Mouse (Mus musculus) retina, embryonic 14.5 days (tissue): ENCODE measurements at regions not wholly inside any gene's neighbourhood (a gene's known extent, or its start where the extent isn't known, plus 50 kb on each side); places are given as distances from the start of the nearest gene placed in this dataset.

ENCODE experiments used
- DNase-seq: peaks from one replicate; pipeline ENCODE4 v3.0.0-alpha.2; 2015; ENCODE audit warnings: low spot score

- no peak for DNase-seq
These were observed 145.1 kb downstream of the Rps24 start for GRCm38 (mm10) chr14:24631994-24632393.

- no peak for DNase-seq
These were observed 154.9 kb downstream of the Rps24 start for GRCm38 (mm10) chr14:24641853-24642252.

- no peak for DNase-seq
These were observed 157.3 kb downstream of the Rps24 start for GRCm38 (mm10) chr14:24644117-24644808.

DNA sequence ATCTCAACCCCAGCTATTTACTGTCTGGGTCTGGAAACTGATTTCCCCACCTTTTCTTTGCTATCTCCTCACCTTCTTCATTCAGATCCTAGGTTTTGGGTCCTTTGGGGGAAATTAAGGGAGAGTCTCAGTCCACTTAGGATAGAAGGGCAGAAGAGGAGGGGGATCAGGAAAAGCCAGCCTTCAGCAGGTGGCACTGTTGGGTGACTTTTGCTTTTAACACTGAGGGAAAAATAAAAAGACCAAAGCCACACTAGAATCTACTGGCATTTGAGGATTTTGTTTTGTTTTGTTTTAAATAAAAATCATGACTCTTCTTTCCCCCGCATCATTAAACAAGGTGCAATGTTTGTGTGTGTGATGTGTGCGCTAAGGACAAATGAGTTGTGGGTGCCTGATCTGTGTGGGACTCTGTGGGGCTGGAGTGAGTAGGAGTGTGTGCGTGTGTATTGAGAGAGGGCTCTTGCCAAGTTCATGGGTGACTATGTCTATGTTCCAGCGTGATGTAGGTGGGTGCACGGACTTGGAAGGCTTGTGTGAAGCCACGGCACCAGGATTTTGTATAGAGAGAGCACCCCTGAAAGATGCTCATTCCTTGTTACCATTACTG, 159.4 kb downstream of the Rps24 start:
- peak; percentile 34 for DNase-seq

DNA sequence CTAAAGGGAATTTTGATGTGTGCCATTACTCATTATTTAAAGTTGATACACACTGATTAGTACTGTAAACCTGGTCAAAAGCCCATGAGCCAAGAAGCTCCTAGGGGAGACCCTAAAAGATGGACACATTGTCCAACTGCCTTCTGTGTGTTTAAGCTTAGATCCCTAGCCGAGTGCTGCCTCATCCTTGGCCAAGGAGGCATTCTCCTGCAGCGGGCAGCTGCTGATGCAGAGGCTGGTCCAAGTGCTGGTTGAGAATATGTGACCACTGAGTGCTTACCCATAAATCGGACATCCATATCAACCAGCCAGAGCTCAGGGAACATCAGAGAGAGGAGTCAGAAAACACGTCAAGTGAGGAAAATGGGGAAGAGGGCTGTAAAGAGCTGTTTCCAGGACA, 160.8 kb downstream of the Rps24 start:
- no peak for DNase-seq

- DNase-seq = peak; percentile 51
These were observed 163.4 kb downstream of the Rps24 start for GRCm38 (mm10) chr14:24650195-24650901.

DNA sequence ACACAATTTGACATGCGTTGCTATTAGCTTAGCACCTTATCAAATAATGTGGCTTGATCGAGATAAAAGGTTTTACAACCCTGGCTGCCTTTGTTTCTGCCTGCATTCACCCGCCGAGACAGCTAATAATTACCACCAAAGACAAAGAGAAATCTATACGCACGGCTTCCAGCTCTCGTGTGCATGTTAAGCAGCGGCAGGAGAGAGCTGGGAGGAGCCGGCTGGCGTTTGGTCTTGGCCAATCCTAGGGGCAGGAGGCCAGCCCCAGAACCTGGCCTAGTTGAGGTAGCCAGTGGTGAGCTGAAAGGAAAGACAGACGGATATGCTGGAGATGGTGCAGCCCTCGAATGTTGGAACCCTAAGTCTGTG, 164.0 kb downstream of the Rps24 start:
- DNase-seq = peak; percentile 31

DNA sequence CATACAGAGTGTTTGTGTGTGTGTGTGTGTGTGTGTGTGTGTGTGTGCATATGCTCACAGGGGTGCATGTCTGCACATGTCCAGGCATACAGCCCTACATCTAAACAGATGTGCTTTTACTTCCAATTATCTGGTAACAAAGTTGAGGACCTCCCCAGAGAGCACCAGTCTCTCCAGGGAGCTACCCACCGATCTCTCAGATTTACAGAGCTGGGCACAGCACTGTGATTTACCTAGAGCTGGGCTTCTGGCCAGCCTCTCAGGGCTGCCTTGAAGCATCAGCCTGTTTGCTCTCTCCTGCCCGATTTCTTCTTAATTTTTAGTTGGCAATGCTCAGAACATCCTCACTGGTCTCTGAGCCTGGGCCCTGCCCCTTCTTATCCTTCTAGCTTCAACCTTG, 165.7 kb downstream of the Rps24 start:
- DNase-seq = no peak

- peak; percentile 31 for DNase-seq
These were observed 168.7 kb downstream of the Rps24 start for GRCm38 (mm10) chr14:24655580-24655979.

- no peak for DNase-seq
These were observed 174.9 kb downstream of the Rps24 start for GRCm38 (mm10) chr14:24661797-24662196.

- DNase-seq = no peak
These were observed 178.3 kb downstream of the Rps24 start for GRCm38 (mm10) chr14:24665210-24665609.
